Mouse (Mus musculus): ENCODE measurements around the gene Ttc28. TPM values are rescaled to one million over a fixed set of nuclear protein-coding genes. Genes with fewer than 3 reads are reported as not detected.

Gene Ttc28
- polyA plus RNA-seq, 1 experiment = 3.4 TPM

- no peak overlapping the region for H3ac ChIP-seq (ENCODE audit: control insufficient read depth, insufficient read length, low read depth)
- no peak overlapping the region for H3K4me3 ChIP-seq (ENCODE audit: insufficient read depth, poor library complexity, severe bottlenecking)
- H3K27me3 ChIP-seq (ENCODE audit: control insufficient read depth, insufficient read depth, insufficient read length) = no peaks in the 10 kb centered on the region
- H3K79me3 ChIP-seq (ENCODE audit: low read depth) = no peaks in the 10 kb centered on the region
- no peaks in the 10 kb centered on the region for H3K79me2 ChIP-seq (ENCODE audit: control insufficient read depth, insufficient read depth)
- no peak for TF ChIP-seq MYOD1 (IDR thresholded peaks at IDR 0.05; ENCODE audit: control insufficient read depth, insufficient read length, low read depth)
- no peak for TF ChIP-seq MYOG (IDR thresholded peaks at IDR 0.05; ENCODE audit: control insufficient read depth, extremely low read depth, insufficient read length)
- no peak for TF ChIP-seq CTCF (IDR thresholded peaks at IDR 0.05; ENCODE audit: control insufficient read depth, insufficient read depth, insufficient read length)
- TF ChIP-seq CEBPB (IDR thresholded peaks at IDR 0.05; ENCODE audit: low read depth) = no peak
- no peak for TF ChIP-seq MAX (IDR thresholded peaks at IDR 0.05)
- TF ChIP-seq USF1 (IDR thresholded peaks at IDR 0.05; ENCODE audit: low read depth) = no peak
- TF ChIP-seq FOSL1 (IDR thresholded peaks at IDR 0.05; ENCODE audit: insufficient read depth, low read length, poor library complexity, severe bottlenecking) = no peak
- H3K36me3 ChIP-seq (ENCODE audit: control insufficient read depth, insufficient read depth) = no peaks in the 10 kb centered on the region
Observed at GRCm38 (mm10) chr5:111070361-111070760, 190.8 kb downstream of the Ttc28 start.

- no peaks in the 10 kb centered on the region for H3K79me2 ChIP-seq (ENCODE audit: control insufficient read depth, insufficient read depth)
- H3K36me3 ChIP-seq (ENCODE audit: control insufficient read depth, insufficient read depth) = no peaks in the 10 kb centered on the region
- no peak overlapping the region for H3K4me3 ChIP-seq (ENCODE audit: insufficient read depth, poor library complexity, severe bottlenecking)
- no peaks in the 10 kb centered on the region for H3K79me3 ChIP-seq (ENCODE audit: low read depth)
- no peak for TF ChIP-seq CTCF (IDR thresholded peaks at IDR 0.05; ENCODE audit: control insufficient read depth, insufficient read depth, insufficient read length)
- TF ChIP-seq MAX (IDR thresholded peaks at IDR 0.05) = no peak
- no peak for TF ChIP-seq MYOD1 (IDR thresholded peaks at IDR 0.05; ENCODE audit: control insufficient read depth, insufficient read length, low read depth)
- no peak for TF ChIP-seq MYOG (IDR thresholded peaks at IDR 0.05; ENCODE audit: control insufficient read depth, extremely low read depth, insufficient read length)
- TF ChIP-seq CEBPB (IDR thresholded peaks at IDR 0.05; ENCODE audit: low read depth) = no peak
- no peak for TF ChIP-seq USF1 (IDR thresholded peaks at IDR 0.05; ENCODE audit: low read depth)
- TF ChIP-seq FOSL1 (IDR thresholded peaks at IDR 0.05; ENCODE audit: insufficient read depth, low read length, poor library complexity, severe bottlenecking) = no peak
- no peaks in the 10 kb centered on the region for H3K27me3 ChIP-seq (ENCODE audit: control insufficient read depth, insufficient read depth, insufficient read length)
- H3ac ChIP-seq (ENCODE audit: control insufficient read depth, insufficient read length, low read depth) = no peak overlapping the region
Observed at GRCm38 (mm10) chr5:111073316-111073736, 193.7 kb downstream of the Ttc28 start.

GRCm38 (mm10) chr5:111074050-111074449 is 194.4 kb downstream of the Ttc28 start:
- Histone ChIP-seq H3K36me3 (ENCODE audit: control insufficient read depth, insufficient read depth) (no peaks in the 10 kb centered on the region), H3ac (ENCODE audit: control insufficient read depth, insufficient read length, low read depth) (no peak overlapping the region), H3K27me3 (ENCODE audit: control insufficient read depth, insufficient read depth, insufficient read length) (no peaks in the 10 kb centered on the region), H3K79me3 (ENCODE audit: low read depth) (no peaks in the 10 kb centered on the region), H3K4me3 (ENCODE audit: insufficient read depth, poor library complexity, severe bottlenecking) (no peak overlapping the region), H3K79me2 (ENCODE audit: control insufficient read depth, insufficient read depth) (no peaks in the 10 kb centered on the region)
- TF ChIP-seq CTCF (IDR thresholded peaks at IDR 0.05; ENCODE audit: control insufficient read depth, insufficient read depth, insufficient read length) (no peak), MYOD1 (IDR thresholded peaks at IDR 0.05; ENCODE audit: control insufficient read depth, insufficient read length, low read depth) (no peak), MYOG (IDR thresholded peaks at IDR 0.05; ENCODE audit: control insufficient read depth, extremely low read depth, insufficient read length) (no peak), FOSL1 (IDR thresholded peaks at IDR 0.05; ENCODE audit: insufficient read depth, low read length, poor library complexity, severe bottlenecking) (no peak), MAX (IDR thresholded peaks at IDR 0.05) (no peak), CEBPB (IDR thresholded peaks at IDR 0.05; ENCODE audit: low read depth) (no peak), USF1 (IDR thresholded peaks at IDR 0.05; ENCODE audit: low read depth) (no peak)

GRCm38 (mm10) chr5:111075841-111076240 is 196.2 kb downstream of the Ttc28 start:
- Histone ChIP-seq H3K4me3 (ENCODE audit: insufficient read depth, poor library complexity, severe bottlenecking) (no peak overlapping the region), H3ac (ENCODE audit: control insufficient read depth, insufficient read length, low read depth) (no peak overlapping the region), H3K27me3 (ENCODE audit: control insufficient read depth, insufficient read depth, insufficient read length) (no peaks in the 10 kb centered on the region), H3K79me2 (ENCODE audit: control insufficient read depth, insufficient read depth) (no peaks in the 10 kb centered on the region), H3K36me3 (ENCODE audit: control insufficient read depth, insufficient read depth) (no peaks in the 10 kb centered on the region), H3K79me3 (ENCODE audit: low read depth) (no peaks in the 10 kb centered on the region)
- no peak for TF ChIP-seq MYOG (IDR thresholded peaks at IDR 0.05; ENCODE audit: control insufficient read depth, extremely low read depth, insufficient read length)
- no peak for TF ChIP-seq USF1 (IDR thresholded peaks at IDR 0.05; ENCODE audit: low read depth)
- TF ChIP-seq CEBPB (IDR thresholded peaks at IDR 0.05; ENCODE audit: low read depth) = no peak
- TF ChIP-seq FOSL1 (IDR thresholded peaks at IDR 0.05; ENCODE audit: insufficient read depth, low read length, poor library complexity, severe bottlenecking) = no peak
- TF ChIP-seq MAX (IDR thresholded peaks at IDR 0.05) = no peak
- TF ChIP-seq CTCF (IDR thresholded peaks at IDR 0.05; ENCODE audit: control insufficient read depth, insufficient read depth, insufficient read length) = no peak
- no peak for TF ChIP-seq MYOD1 (IDR thresholded peaks at IDR 0.05; ENCODE audit: control insufficient read depth, insufficient read length, low read depth)

GRCm38 (mm10) chr5:111077261-111077660 is 197.7 kb downstream of the Ttc28 start:
- Histone ChIP-seq H3K27me3 (ENCODE audit: control insufficient read depth, insufficient read depth, insufficient read length) (no peaks in the 10 kb centered on the region), H3K79me3 (ENCODE audit: low read depth) (no peaks in the 10 kb centered on the region), H3ac (ENCODE audit: control insufficient read depth, insufficient read length, low read depth) (no peak overlapping the region), H3K79me2 (ENCODE audit: control insufficient read depth, insufficient read depth) (no peaks in the 10 kb centered on the region), H3K4me3 (ENCODE audit: insufficient read depth, poor library complexity, severe bottlenecking) (no peak overlapping the region), H3K36me3 (ENCODE audit: control insufficient read depth, insufficient read depth) (no peaks in the 10 kb centered on the region)
- TF ChIP-seq MAX (IDR thresholded peaks at IDR 0.05) (no peak), CEBPB (IDR thresholded peaks at IDR 0.05; ENCODE audit: low read depth) (no peak), MYOD1 (IDR thresholded peaks at IDR 0.05; ENCODE audit: control insufficient read depth, insufficient read length, low read depth) (no peak), USF1 (IDR thresholded peaks at IDR 0.05; ENCODE audit: low read depth) (no peak), CTCF (IDR thresholded peaks at IDR 0.05; ENCODE audit: control insufficient read depth, insufficient read depth, insufficient read length) (no peak), MYOG (IDR thresholded peaks at IDR 0.05; ENCODE audit: control insufficient read depth, extremely low read depth, insufficient read length) (no peak), FOSL1 (IDR thresholded peaks at IDR 0.05; ENCODE audit: insufficient read depth, low read length, poor library complexity, severe bottlenecking) (no peak)

GRCm38 (mm10) chr5:111080601-111081000 is 201.0 kb downstream of the Ttc28 start:
- no peaks in the 10 kb centered on the region for H3K79me2 ChIP-seq (ENCODE audit: control insufficient read depth, insufficient read depth)
- no peaks in the 10 kb centered on the region for H3K27me3 ChIP-seq (ENCODE audit: control insufficient read depth, insufficient read depth, insufficient read length)
- no peaks in the 10 kb centered on the region for H3K36me3 ChIP-seq (ENCODE audit: control insufficient read depth, insufficient read depth)
- H3K4me3 ChIP-seq (ENCODE audit: insufficient read depth, poor library complexity, severe bottlenecking) = no peak overlapping the region
- TF ChIP-seq CEBPB (IDR thresholded peaks at IDR 0.05; ENCODE audit: low read depth) (no peak), MYOG (IDR thresholded peaks at IDR 0.05; ENCODE audit: control insufficient read depth, extremely low read depth, insufficient read length) (no peak), USF1 (IDR thresholded peaks at IDR 0.05; ENCODE audit: low read depth) (no peak), MAX (IDR thresholded peaks at IDR 0.05) (no peak), CTCF (IDR thresholded peaks at IDR 0.05; ENCODE audit: control insufficient read depth, insufficient read depth, insufficient read length) (no peak), FOSL1 (IDR thresholded peaks at IDR 0.05; ENCODE audit: insufficient read depth, low read length, poor library complexity, severe bottlenecking) (no peak), MYOD1 (IDR thresholded peaks at IDR 0.05; ENCODE audit: control insufficient read depth, insufficient read length, low read depth) (no peak)
- no peaks in the 10 kb centered on the region for H3K79me3 ChIP-seq (ENCODE audit: low read depth)
- H3ac ChIP-seq (ENCODE audit: control insufficient read depth, insufficient read length, low read depth) = no peak overlapping the region
